Mouse (Mus musculus) midbrain, embryonic 14.5 days (tissue): Measurements from ENCODE around the gene Lypd1. TPM values are rescaled to one million over a fixed set of nuclear protein-coding genes. Genes with fewer than 3 reads are reported as not detected.

Source experiments
- ATAC-seq: fragments of 200-750 bp; cut with Nextera tagmentation; 2 replicates; pipeline ENCODE4 v1.8.0; 2017; ENCODE audit warnings: moderate number of reproducible peaks, moderate library complexity; ENCODE audit not compliant: low FRiP score, low TSS enrichment
- DNase-seq: peaks from one replicate; pipeline ENCODE4 v3.0.0-alpha.2; 2015
- H3K27ac ChIP-seq: fragments of 300-500 bp; sonication (generic); replicated peaks from 2 replicates; pipeline ENCODE4 v1.5.1; 2014; ENCODE audit warnings: mild to moderate bottlenecking, low read depth, low read length, moderate library complexity
- H3K27me3 ChIP-seq: fragments of 300-500 bp; sonication (generic); 2 replicates; pipeline ENCODE4 v1.6.1; 2014; ENCODE audit warnings: low read length, control low read depth, mixed read lengths; ENCODE audit not compliant: control insufficient read depth, insufficient read depth
- H3K36me3 ChIP-seq: fragments of 300-500 bp; sonication (generic); 2 replicates; pipeline ENCODE4 v1.6.1; 2014; ENCODE audit warnings: low read length, control low read depth; ENCODE audit not compliant: control insufficient read depth, insufficient read depth
- H3K4me1 ChIP-seq: fragments of 300-500 bp; sonication (generic); 2 replicates; pipeline ENCODE4 v1.6.1; 2014; ENCODE audit warnings: mild to moderate bottlenecking, antibody characterized with exemption, low read length, control low read depth; ENCODE audit not compliant: control insufficient read depth, insufficient read depth
- H3K4me2 ChIP-seq: fragments of 300-500 bp; sonication (generic); 2 replicates; pipeline ENCODE4 v1.6.1; 2014; ENCODE audit warnings: mild to moderate bottlenecking, low read length, moderate library complexity
- H3K4me3 ChIP-seq: fragments of 300-500 bp; sonication (generic); replicated peaks from 2 replicates; pipeline ENCODE4 v1.5.1; 2014; ENCODE audit warnings: low read depth, low read length
- H3K9ac ChIP-seq: fragments of 300-500 bp; sonication (generic); replicated peaks from 2 replicates; pipeline ENCODE4 v1.6.1; 2014; ENCODE audit warnings: mild to moderate bottlenecking, low read length, moderate library complexity
- H3K9me3 ChIP-seq: fragments of 300-500 bp; sonication (generic); 2 replicates; pipeline ENCODE4 v1.6.1; 2016; ENCODE audit warnings: low read length, control low read depth, mixed read lengths; ENCODE audit not compliant: control insufficient read depth
- WGBS: fragments of 180-500 bp; shearing (Covaris S2); extraction: QIAGEN DNeasy Blood & Tissue Kit; methylation state at CpG from one replicate; pipeline ENCODE4 v1.1.7; 2014; 5-methylcytosine and 5-hydroxymethylcytosine counted together
- polyA plus RNA-seq: library from polyadenylated mRNA; unstranded; fragments of >200 nt; fragmentation: Nextera tagmentation; extraction: Ambion mirVana; gene quantifications from 2 replicates; pipeline ENCODE4 v1.2.1, GENCODE M21; 2014

Gene Lypd1
- polyA plus RNA-seq, 1 experiment from 2014 or later = 63.4 TPM

GRCm38 (mm10) chr1:125911901-125912445 is 928 bp downstream of the Lypd1 start:
- ATAC-seq (peak; percentile 62), DNase-seq (peak; percentile 76)
- H3K9me3 ChIP-seq = no peaks in the 10 kb centered on the region
- no peaks in the 10 kb centered on the region for H3K36me3 ChIP-seq
- H3K4me1 ChIP-seq = peaks cover 18% of the 10 kb centered on the region
- H3K4me2 ChIP-seq = peak overlapping the region; percentile 99
- peak overlapping the region; percentile 45 for H3K27ac ChIP-seq
- peaks cover 6% of the 10 kb centered on the region; the same call in 1 of the 2 replicates for H3K27me3 ChIP-seq
- H3K4me3 ChIP-seq = peak overlapping the region; percentile 59
- peak overlapping the region; percentile 69 for H3K9ac ChIP-seq
- WGBS = under 1% methylated on average over 43 of the region's 43 CpGs

DNA sequence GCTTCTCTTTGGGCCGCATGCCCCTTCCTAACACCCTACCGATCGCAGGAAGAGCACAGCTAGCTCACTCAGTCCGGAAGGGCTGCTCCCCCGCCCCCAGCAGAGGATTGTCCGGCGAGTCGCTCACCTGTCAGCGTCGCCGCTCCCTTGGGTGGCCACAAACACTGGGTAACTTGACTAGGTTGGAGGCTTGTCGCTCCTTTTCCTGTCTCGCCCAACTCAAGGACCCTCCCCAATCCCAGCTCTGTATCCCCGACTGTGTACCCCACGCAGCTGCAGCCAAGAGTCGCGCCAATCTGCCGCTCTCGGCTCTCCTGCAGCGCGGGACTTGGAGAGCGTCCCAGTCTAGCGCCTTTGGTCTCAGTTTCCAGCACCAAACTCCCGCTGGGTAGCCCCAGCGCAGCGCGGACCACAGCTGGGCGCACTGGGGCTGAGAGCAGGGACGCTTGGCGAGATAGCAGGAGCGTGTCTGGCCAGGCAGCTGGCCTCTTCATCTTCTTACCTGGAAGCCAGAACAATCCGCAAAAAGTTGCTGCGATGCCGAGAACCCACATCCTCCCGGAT is 1.5 kb downstream of the Lypd1 start:
- Histone ChIP-seq H3K4me3 (peak overlapping the region; percentile 59), H3K9ac (peak overlapping the region; percentile 69), H3K9me3 (no peaks in the 10 kb centered on the region), H3K27me3 (peaks cover 6% of the 10 kb centered on the region; the same call in 1 of the 2 replicates), H3K36me3 (no peaks in the 10 kb centered on the region), H3K4me2 (peak overlapping the region; percentile 99), H3K4me1 (peaks cover 18% of the 10 kb centered on the region), H3K27ac (peak overlapping the region; percentile 45)
- ATAC-seq (peak; percentile 48), DNase-seq (peak; percentile 74)
- under 1% methylated on average over 35 of the region's 35 CpGs for WGBS

GRCm38 (mm10) chr1:125910871-125911265 is 2.0 kb downstream of the Lypd1 start:
- Histone ChIP-seq H3K9ac (peak overlapping the region; percentile 69), H3K4me3 (peak overlapping the region; percentile 59), H3K4me2 (peak overlapping the region; percentile 99), H3K27ac (peak overlapping the region; percentile 45; the same call in 1 of the 2 replicates), H3K36me3 (no peaks in the 10 kb centered on the region), H3K4me1 (peaks cover 18% of the 10 kb centered on the region), H3K27me3 (peaks cover 6% of the 10 kb centered on the region; the same call in 1 of the 2 replicates), H3K9me3 (no peaks in the 10 kb centered on the region)
- DNase-seq = peak; percentile 50
- 2% methylated on average over 9 of the region's 9 CpGs for WGBS
- ATAC-seq = 0 out of 2 replicates have a peak, but pooled peaks have one; percentile 14

- H3K27me3 ChIP-seq = peaks cover 6% of the 10 kb centered on the region; the same call in 1 of the 2 replicates
- DNase-seq = peak; percentile 82
- 0 out of 2 replicates have a peak, but pooled peaks have one; percentile 26 for ATAC-seq
- H3K4me1 ChIP-seq = peaks cover 18% of the 10 kb centered on the region
- H3K4me2 ChIP-seq = peak overlapping the region; percentile 99
- H3K9ac ChIP-seq = peak overlapping the region; percentile 69
- H3K27ac ChIP-seq = no peak overlapping the region
- peak overlapping the region; percentile 59 for H3K4me3 ChIP-seq
- WGBS = 13% methylated on average over 14 of the region's 14 CpGs
- H3K36me3 ChIP-seq = no peaks in the 10 kb centered on the region
- no peaks in the 10 kb centered on the region for H3K9me3 ChIP-seq
These were observed 2.6 kb downstream of the Lypd1 start for GRCm38 (mm10) chr1:125910211-125910870.

DNA sequence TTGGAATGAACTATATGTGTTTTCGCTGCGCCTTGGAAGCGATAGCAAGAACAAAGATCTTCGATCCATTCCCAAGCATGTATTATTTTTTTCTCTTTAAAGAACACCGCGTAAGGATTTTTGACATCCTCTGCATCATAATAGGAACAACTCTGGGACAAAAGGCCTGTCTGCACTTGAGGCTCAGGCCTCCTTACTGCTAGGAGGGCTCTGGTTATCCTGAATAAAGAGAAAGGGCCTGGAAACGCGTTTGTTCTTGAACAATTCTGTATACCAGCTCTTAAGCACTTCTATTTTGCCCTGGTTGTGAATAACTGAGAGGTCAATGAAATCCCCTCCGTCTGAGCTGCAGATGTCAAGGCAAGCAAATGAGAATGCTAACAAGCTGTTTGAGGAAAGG is 19.7 kb downstream of the Lypd1 start:
- Histone ChIP-seq H3K4me2 (no peak overlapping the region), H3K27ac (peak overlapping the region; percentile 1; the same call in 1 of the 2 replicates), H3K4me1 (no peaks in the 10 kb centered on the region), H3K9me3 (no peaks in the 10 kb centered on the region), H3K36me3 (no peaks in the 10 kb centered on the region), H3K27me3 (no peaks in the 10 kb centered on the region), H3K9ac (no peak overlapping the region), H3K4me3 (no peak overlapping the region)
- WGBS = 10% methylated on average over 9 of the region's 9 CpGs
- ATAC-seq = no peak
- peak; percentile 43 for DNase-seq

DNA sequence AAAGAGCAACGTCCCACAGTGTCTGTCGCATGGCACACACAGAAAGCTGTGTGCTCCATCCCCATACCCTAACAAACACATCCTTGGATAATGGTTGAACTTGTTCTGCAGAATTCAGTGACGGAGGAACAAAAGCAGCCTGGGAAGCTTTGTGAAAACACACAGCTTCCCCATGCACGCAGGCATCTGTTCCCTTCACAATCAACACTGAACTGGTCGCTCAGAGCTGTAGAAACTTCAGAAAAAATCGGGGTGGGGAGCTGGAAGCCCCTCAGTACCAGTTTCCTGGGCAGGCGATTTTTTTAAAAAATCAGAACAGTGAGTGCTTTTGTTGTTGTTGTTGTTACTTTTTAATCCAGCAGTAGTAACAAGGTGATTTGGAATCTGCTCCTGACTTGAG is 42.8 kb downstream of the Lypd1 start:
- H3K36me3 ChIP-seq = no peaks in the 10 kb centered on the region
- no peaks in the 10 kb centered on the region for H3K4me1 ChIP-seq
- 16% methylated on average over 7 of the region's 7 CpGs for whole genome bisulfite sequencing
- ATAC-seq = no peak
- H3K9me3 ChIP-seq = no peaks in the 10 kb centered on the region
- no peaks in the 10 kb centered on the region for H3K27me3 ChIP-seq
- H3K4me3 ChIP-seq = no peak overlapping the region
- no peak overlapping the region for H3K4me2 ChIP-seq
- no peak overlapping the region for H3K27ac ChIP-seq
- no peak overlapping the region for H3K9ac ChIP-seq
- DNase-seq = peak; percentile 29

GRCm38 (mm10) chr1:125858631-125859030 is 54.3 kb downstream of the Lypd1 start:
- WGBS = 68% methylated on average over 5 of the region's 5 CpGs
- Histone ChIP-seq H3K36me3 (no peaks in the 10 kb centered on the region), H3K27me3 (no peaks in the 10 kb centered on the region)

DNA sequence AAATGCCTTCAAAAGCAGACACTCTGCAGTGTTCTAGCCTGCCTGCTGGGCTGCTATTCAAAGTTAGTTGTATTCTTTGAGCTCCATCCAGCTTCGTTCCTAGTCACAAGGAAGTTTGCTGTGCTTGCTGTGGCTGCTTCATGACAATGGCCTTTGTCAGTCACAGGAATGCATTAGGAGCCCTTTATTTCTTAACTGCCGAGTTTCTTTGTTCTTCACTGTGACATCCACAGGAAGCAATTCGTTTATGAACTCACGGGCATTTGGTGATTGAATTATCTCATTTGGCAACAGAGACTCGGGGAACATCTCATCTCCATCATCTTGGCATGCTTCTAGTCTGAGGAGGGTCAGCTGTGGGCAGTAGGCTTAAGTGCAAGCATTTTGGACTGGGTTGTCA is 58.3 kb downstream of the Lypd1 start:
- Histone ChIP-seq H3K4me1 (peaks cover 7% of the 10 kb centered on the region), H3K9ac (no peak overlapping the region), H3K27me3 (no peaks in the 10 kb centered on the region), H3K36me3 (no peaks in the 10 kb centered on the region), H3K4me3 (no peak overlapping the region), H3K27ac (no peak overlapping the region), H3K9me3 (no peaks in the 10 kb centered on the region), H3K4me2 (no peak overlapping the region)
- 4% methylated on average over 5 of the region's 5 CpGs for WGBS
- ATAC-seq (no peak), DNase-seq (no peak)

More at GRCm38 (mm10) chr1:125858631-125859030, 54.3 kb downstream of the Lypd1 start:
- Histone ChIP-seq H3K27ac (no peak overlapping the region), H3K4me1 (peaks cover 7% of the 10 kb centered on the region), H3K9ac (no peak overlapping the region), H3K4me2 (no peak overlapping the region), H3K9me3 (no peaks in the 10 kb centered on the region), H3K4me3 (no peak overlapping the region)
- ATAC-seq (no peak), DNase-seq (no peak)
